Mouse (Mus musculus) brain, embryonic 14.5 days (tissue): Measurements from ENCODE around the gene Mest.

ENCODE experiments used
- CTCF ChIP-seq: fragments of 200-500 bp; IDR thresholded peaks from 2 replicates; pipeline ENCODE4 v1.5.1; 2012; ENCODE audit warnings: inconsistent platforms, mild to moderate bottlenecking, moderate library complexity, borderline replicate concordance; ENCODE audit not compliant: insufficient read depth, insufficient read length; ENCODE audit errors: extremely low read depth
- POLR2A ChIP-seq: fragments of 200-500 bp; IDR thresholded peaks from 2 replicates; pipeline ENCODE4 v1.6.1; 2012; ENCODE audit warnings: mild to moderate bottlenecking, inconsistent platforms, borderline replicate concordance; ENCODE audit not compliant: poor library complexity, insufficient read depth, insufficient read length, severe bottlenecking; ENCODE audit errors: extremely low read depth

DNA sequence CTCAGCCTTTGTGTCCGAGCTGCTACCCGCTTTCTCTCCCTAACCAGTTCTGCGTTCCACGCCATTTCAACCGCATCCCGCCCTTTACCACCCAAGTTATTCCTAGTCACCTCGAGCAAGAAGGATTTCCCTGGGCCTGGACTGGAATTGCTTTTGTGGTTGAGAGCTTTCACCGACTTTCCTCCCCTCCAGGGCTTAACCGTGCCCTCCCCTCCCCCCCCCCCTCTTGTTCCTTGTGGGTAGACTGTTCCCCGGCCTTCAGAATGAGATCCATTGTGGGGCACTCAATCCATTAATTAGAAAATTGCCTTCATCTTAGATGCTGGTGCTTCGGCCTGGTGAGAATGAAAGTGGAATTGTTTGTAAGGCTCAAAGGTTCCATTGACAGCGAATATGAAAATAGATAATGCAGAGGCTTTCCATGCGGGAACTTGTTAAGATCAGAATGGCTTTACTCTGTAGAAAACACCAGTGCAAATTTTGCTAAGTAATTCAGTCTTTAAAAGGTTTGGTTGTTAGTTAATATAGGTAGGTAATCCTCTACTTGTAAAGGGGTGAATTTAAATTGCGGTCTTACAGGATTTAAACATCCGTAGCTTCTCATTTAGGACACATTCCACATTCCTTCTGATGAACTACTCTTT is 12.5 kb downstream of the Mest start:
- no peak for TF ChIP-seq CTCF
- TF ChIP-seq POLR2A, result no peak
